In genomic region chr15:61441734-61442398, GRCm38 (mm10) we compare ENCODE assay signal across 29 mouse cellular contexts.
A peak's percentile ranks its signal among the peaks of the same experiment; 100 is the strongest.
DNase-seq lines count a peak whose midpoint lies in the region; ATAC-seq and TF ChIP-seq lines count a peak whose summit lies in the region.
"Had no signal": no experiment of that assay in that cellular context is flagged by ENCODE, and none has a peak within 500 bp of the region (broad histone marks: within the 10 kb centered on the region; RNA-seq: fewer than 3 reads in every experiment).

No protein-coding gene starts in this region.

- TF ChIP-seq CTCF in CH12.LX (conservative IDR thresholded peaks at IDR 0.05 in 1 of 2, IDR thresholded peaks at IDR 0.05 in 1 of 2; ENCODE audit: low read depth in 2 of 2, low read length in 2 of 2): no peak

- H3K9ac ChIP-seq in CH12.LX (ENCODE audit: insufficient read depth, low read depth): peak overlapping the region; percentile 14; the same call in 1 of the 2 replicates
- no peak overlapping the region for H3K9ac ChIP-seq in hindbrain, embryonic 16.5 days (ENCODE audit: low read depth, low read length)
- H3K9ac ChIP-seq: embryonic facial prominence, embryonic 15.5 days; forebrain, embryonic 12.5 days; heart, embryonic 15.5 days; liver, embryonic 12.5 days; neural tube, embryonic 12.5 days had no signal

- peak overlapping the region; percentile 95 for H3K4me2 ChIP-seq in CH12.LX (ENCODE audit: insufficient read depth, low read depth, poor library complexity, severe bottlenecking)
- H3K4me2 ChIP-seq in hindbrain, embryonic 16.5 days (ENCODE audit: low read length): no peak overlapping the region
- H3K4me2 ChIP-seq: embryonic facial prominence, embryonic 15.5 days; forebrain, embryonic 12.5 days; heart, embryonic 15.5 days; liver, embryonic 12.5 days; midbrain, embryonic 11.5 days; neural tube, embryonic 12.5 days had no signal

- in situ Hi-C loops in CH12.LX (cut with MboI; ENCODE audit: low pct_ligation_motif_present, low pct_unique_long_range_greater_than_20kb, low sequenced_read_pairs): loop anchor here (10.0 kb wide), 1 partner anchor 103 kb away; no protein-coding TSS in a partner anchor

- peak; percentile 97 for TF ChIP-seq EP300 in CH12.LX (IDR thresholded peaks at IDR 0.05; ENCODE audit: low read length)

- peak overlapping the region; percentile 95 for H3K27ac ChIP-seq in CH12.LX (ENCODE audit: insufficient read depth, low read depth)
- no peak overlapping the region for H3K27ac ChIP-seq in midbrain, embryonic 10.5 days (replicated peaks)
- no peak overlapping the region for H3K27ac ChIP-seq in hindbrain, embryonic 16.5 days (ENCODE audit: low read depth, low read length)
- H3K27ac ChIP-seq: embryonic facial prominence, embryonic 10.5 days; embryonic facial prominence, embryonic 15.5 days; forebrain, embryonic 12.5 days; heart, embryonic 10.5 days; heart, embryonic 15.5 days; kidney, postnatal 0 days; liver, embryonic 12.5 days; neural tube, embryonic 12.5 days had no signal

- peak; percentile 72 for ATAC-seq in neutrophil, adult 5-6 weeks (ENCODE audit: extremely low read depth, insufficient number of reproducible peaks, low FRiP score, poor library complexity, severe bottlenecking)
- no peak for ATAC-seq in hindbrain, embryonic 16.5 days
- ATAC-seq: liver, embryonic 12.5 days; lung, postnatal 0 days; midbrain, embryonic 16.5 days had no signal

- TF ChIP-seq POLR2A in CH12.LX (IDR thresholded peaks at IDR 0.05; ENCODE audit: low read depth, low read length): no peak

- no peak overlapping the region for H3K4me3 ChIP-seq in CH12.LX (replicated peaks in 1 of 3; ENCODE audit: low read depth in 2 of 3, low read length in 2 of 3, poor library complexity in 1 of 3)
- no peak overlapping the region for H3K4me3 ChIP-seq in midbrain, embryonic 10.5 days
- no peak overlapping the region for H3K4me3 ChIP-seq in hindbrain, embryonic 16.5 days (ENCODE audit: low read length)
- H3K4me3 ChIP-seq: embryonic facial prominence, embryonic 10.5 days; embryonic facial prominence, embryonic 15.5 days; forebrain, embryonic 12.5 days; heart, embryonic 10.5 days; heart, embryonic 15.5 days; liver, embryonic 12.5 days; neural tube, embryonic 12.5 days had no signal

- dilution Hi-C loops in CH12.LX (cut with MboI; ENCODE audit: extremely low pct_ligation_motif_present, extremely low pct_unique_long_range_greater_than_20kb, low sequenced_read_pairs): no loop called here

- 83% methylated on average over 4 of the region's 4 CpGs for WGBS in midbrain, embryonic 10.5 days
- WGBS in hindbrain, embryonic 16.5 days: 82% methylated on average over 4 of the region's 4 CpGs

- no peaks in the 10 kb centered on the region for H3K27me3 ChIP-seq in CH12.LX (replicated peaks)
- H3K27me3 ChIP-seq in midbrain, embryonic 10.5 days (ENCODE audit: low read depth, poor library complexity, severe bottlenecking): no peaks in the 10 kb centered on the region
- H3K27me3 ChIP-seq in hindbrain, embryonic 16.5 days (replicated peaks; ENCODE audit: control insufficient read depth, insufficient read depth, low read length): no peaks in the 10 kb centered on the region
- H3K27me3 ChIP-seq: embryonic facial prominence, embryonic 15.5 days; forebrain, embryonic 12.5 days; heart, embryonic 15.5 days; liver, embryonic 12.5 days; neural tube, embryonic 12.5 days had no signal

- H3K79me2 ChIP-seq in CH12.LX (replicated peaks; ENCODE audit: control insufficient read depth, extremely low read depth, insufficient read depth, poor library complexity, severe bottlenecking): no peaks in the 10 kb centered on the region

- peaks cover 23 to 65% of the 10 kb centered on the region in 2 experiments for H3K4me1 ChIP-seq in CH12.LX (ENCODE audit: control insufficient read depth in 1 of 2, insufficient read depth in 2 of 2)
- no peaks in the 10 kb centered on the region for H3K4me1 ChIP-seq in midbrain, embryonic 10.5 days
- H3K4me1 ChIP-seq in hindbrain, embryonic 16.5 days (ENCODE audit: control insufficient read depth, insufficient read depth, low read depth, low read length): no peaks in the 10 kb centered on the region
- H3K4me1 ChIP-seq: embryonic facial prominence, embryonic 15.5 days; forebrain, embryonic 12.5 days; heart, embryonic 10.5 days; heart, embryonic 15.5 days; liver, embryonic 12.5 days; neural tube, embryonic 12.5 days had no signal

- no peaks in the 10 kb centered on the region for H3K9me3 ChIP-seq in CH12.LX (replicated peaks; ENCODE audit: low read length)
- no peaks in the 10 kb centered on the region for H3K9me3 ChIP-seq in midbrain, embryonic 10.5 days (replicated peaks)
- H3K9me3 ChIP-seq in hindbrain, embryonic 16.5 days (ENCODE audit: control insufficient read depth, low read length): no peaks in the 10 kb centered on the region
- H3K9me3 ChIP-seq: embryonic facial prominence, embryonic 10.5 days; embryonic facial prominence, embryonic 15.5 days; forebrain, embryonic 12.5 days; heart, embryonic 10.5 days; heart, embryonic 15.5 days; liver, embryonic 12.5 days; neural tube, embryonic 12.5 days had no signal

- peak; percentile 30 to 59 for DNase-seq in spleen, adult 18-20 months
- DNase-seq in spleen, postnatal 4 days (ENCODE audit: low spot score in 2 of 2): no peak
- peak; percentile 98 for DNase-seq in CH12.LX (ENCODE audit: extremely low read depth)
- no peak for DNase-seq in midbrain, embryonic 10.5 days (ENCODE audit: low spot score)
- no peak for DNase-seq in layer of hippocampus, adult 9-11 months
- DNase-seq: adrenal gland, postnatal 10 days; cerebellum, adult 8-10 months; cerebellum, postnatal 25 days; gastrocnemius, postnatal 25 days; heart, adult 11 months; kidney, adult 8-10 months; kidney, postnatal 4 days; layer of hippocampus, postnatal 36 days; left cerebral cortex, postnatal 4 days; lung, adult 18-20 months; thymus, postnatal 14 days had no signal

- H3K36me3 ChIP-seq in CH12.LX (replicated peaks in 1 of 2; ENCODE audit: control insufficient read depth in 1 of 2, insufficient read depth in 1 of 2, low read length in 1 of 2): no peaks in the 10 kb centered on the region
- no peaks in the 10 kb centered on the region for H3K36me3 ChIP-seq in midbrain, embryonic 10.5 days
- H3K36me3 ChIP-seq in hindbrain, embryonic 16.5 days (ENCODE audit: control insufficient read depth, insufficient read depth, low read length): no peaks in the 10 kb centered on the region
- H3K36me3 ChIP-seq: embryonic facial prominence, embryonic 10.5 days; embryonic facial prominence, embryonic 15.5 days; forebrain, embryonic 12.5 days; heart, embryonic 10.5 days; heart, embryonic 15.5 days; liver, embryonic 12.5 days; neural tube, embryonic 12.5 days had no signal

- peak; percentile 23 for TF ChIP-seq RAD21 in CH12.LX (IDR thresholded peaks at IDR 0.05; ENCODE audit: low read depth, low read length)

TF ChIP-seq in CH12.LX, 34 proteins besides CTCF, POLR2A, EP300 and RAD21 (continues in another document):
- TF ChIP-seq ZKSCAN1 (IDR thresholded peaks at IDR 0.05; ENCODE audit: borderline replicate concordance, low read depth, low read length) (no peak; the same call in 1 of the 2 replicates), RCOR1 (conservative IDR thresholded peaks at IDR 0.05; ENCODE audit: low read depth, low read length) (no peak; the same call in 1 of the 2 replicates), MXI1 (IDR thresholded peaks at IDR 0.05; ENCODE audit: low read depth, low read length) (peak; percentile 72; the same call in 1 of the 2 replicates), ETS1 (conservative IDR thresholded peaks at IDR 0.05; ENCODE audit: low read depth, low read length) (peak; percentile 99), USF1 (IDR thresholded peaks at IDR 0.05; ENCODE audit: low read depth, low read length) (no peak), SIN3A (IDR thresholded peaks at IDR 0.05; ENCODE audit: low read length) (peak; percentile 93), MAFK (IDR thresholded peaks at IDR 0.05; ENCODE audit: insufficient replicate concordance, low read length) (peak; percentile 97), MYC (IDR thresholded peaks at IDR 0.05; ENCODE audit: low read depth, low read length) (peak; percentile 82), BHLHE40 (IDR thresholded peaks at IDR 0.05; ENCODE audit: low read depth, low read length) (peak; percentile 91), PAX5 (IDR thresholded peaks at IDR 0.05; ENCODE audit: low read length) (no peak), MAZ (IDR thresholded peaks at IDR 0.05; ENCODE audit: low read depth, low read length) (peak; percentile 89), TBP (conservative IDR thresholded peaks at IDR 0.05; ENCODE audit: low read depth, low read length) (peak; percentile 67), MEF2A (IDR thresholded peaks at IDR 0.05; ENCODE audit: borderline replicate concordance, low read depth, low read length) (peak; percentile 98), TCF12 (IDR thresholded peaks at IDR 0.05; ENCODE audit: low read depth, low read length) (peak; percentile 93), NELFE (IDR thresholded peaks at IDR 0.05; ENCODE audit: low read depth, low read length) (peak; percentile 54; the same call in 1 of the 2 replicates), CHD1 (IDR thresholded peaks at IDR 0.05; ENCODE audit: low read depth, low read length) (peak; percentile 93), USF2 (conservative IDR thresholded peaks at IDR 0.05; ENCODE audit: low read depth, low read length) (no peak), JUN (IDR thresholded peaks at IDR 0.05; ENCODE audit: insufficient read depth, low read depth, low read length) (peak; percentile 79), JUND (conservative IDR thresholded peaks at IDR 0.05; ENCODE audit: low read depth, low read length) (peak; percentile 85), HCFC1 (IDR thresholded peaks at IDR 0.05; ENCODE audit: low read depth, low read length) (no peak), NRF1 (IDR thresholded peaks at IDR 0.05; ENCODE audit: low read depth, low read length) (peak; percentile 15; the same call in 1 of the 2 replicates), ZC3H11A (IDR thresholded peaks at IDR 0.05; ENCODE audit: low read depth, low read length) (no peak), ELF1 (IDR thresholded peaks at IDR 0.05; ENCODE audit: low read depth, low read length) (peak; percentile 70), CHD2 (IDR thresholded peaks at IDR 0.05; ENCODE audit: low read length) (peak; percentile 89), KAT2A (IDR thresholded peaks at IDR 0.05; ENCODE audit: insufficient replicate concordance, low read length) (peak; percentile 76; the same call in 1 of the 2 replicates), SMC3 (IDR thresholded peaks at IDR 0.05; ENCODE audit: low read depth, low read length) (peak; percentile 31), ZNF384 (IDR thresholded peaks at IDR 0.05; ENCODE audit: low read depth, low read length) (peak; percentile 75), IRF4 (IDR thresholded peaks at IDR 0.05; ENCODE audit: low read depth, low read length) (peak; percentile 95), POLR2AphosphoS2 (IDR thresholded peaks at IDR 0.05; ENCODE audit: low read depth, low read length) (no peak), E2F4 (IDR thresholded peaks at IDR 0.05; ENCODE audit: insufficient replicate concordance, low read depth, low read length) (peak; percentile 62; the same call in 1 of the 2 replicates), MAX (IDR thresholded peaks at IDR 0.05; ENCODE audit: low read length) (peak; percentile 83)

Comparison
In these comparisons a context has a peak if more than half of its experiments do, and no peak if none do; other contexts are left out.
1. DNase-seq: peak in spleen, adult 18-20 months (2 of 2) and CH12.LX (single experiment); none in spleen, postnatal 4 days (0 of 2), midbrain, embryonic 10.5 days (single experiment) and layer of hippocampus, adult 9-11 months (single experiment).